Mouse (Mus musculus): ENCODE measurements at regions not wholly inside any gene's neighbourhood (a gene's known extent, or its start where the extent isn't known, plus 50 kb on each side); places are given as distances from the start of the nearest gene placed in this dataset.

DNA sequence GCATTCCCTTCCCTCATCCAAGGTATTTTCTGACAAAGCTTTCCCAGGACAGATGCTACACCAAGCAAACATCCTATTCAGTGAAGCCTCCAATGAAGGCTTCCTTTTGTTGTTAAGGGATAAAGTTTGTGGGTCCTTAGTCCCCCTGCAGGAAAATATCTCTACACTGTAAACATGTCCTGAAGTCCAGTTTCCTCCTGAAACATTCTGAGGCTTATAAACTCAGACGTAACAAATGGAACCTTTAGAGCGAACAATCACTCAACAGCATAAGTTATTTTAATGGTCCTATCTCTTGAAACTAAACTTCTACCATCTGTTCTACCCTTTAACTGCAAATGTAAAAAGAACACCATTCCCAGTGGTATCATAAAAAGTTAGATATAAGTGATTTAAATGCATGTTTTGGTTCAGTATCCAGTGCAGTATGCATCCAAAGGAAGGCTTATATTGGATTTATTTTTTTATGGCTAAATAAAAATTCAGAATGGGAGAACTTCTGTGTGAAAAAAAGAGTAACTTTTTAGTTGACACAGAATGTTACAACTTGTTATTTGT, 115.1 kb upstream of the Tapt1 start:
- H3K4me2 ChIP-seq (ENCODE audit: low read length) = no peak overlapping the region
- no peak overlapping the region for H3K9ac ChIP-seq (ENCODE audit: low read depth, low read length)
- no peaks in the 10 kb centered on the region for H3K36me3 ChIP-seq (ENCODE audit: control insufficient read depth, insufficient read depth, low read length)
- no peaks in the 10 kb centered on the region for H3K9me3 ChIP-seq (ENCODE audit: control insufficient read depth, low read length)
- no peak for ATAC-seq
- H3K4me3 ChIP-seq (ENCODE audit: low read length) = no peak overlapping the region
- no peaks in the 10 kb centered on the region for H3K4me1 ChIP-seq (ENCODE audit: control insufficient read depth, insufficient read depth, low read depth, low read length)
- H3K27ac ChIP-seq (ENCODE audit: low read depth, low read length) = no peak overlapping the region
- H3K27me3 ChIP-seq (replicated peaks; ENCODE audit: control insufficient read depth, insufficient read depth, low read length) = no peaks in the 10 kb centered on the region
- 95% methylated on average over 2 of the region's 2 CpGs for WGBS

DNA sequence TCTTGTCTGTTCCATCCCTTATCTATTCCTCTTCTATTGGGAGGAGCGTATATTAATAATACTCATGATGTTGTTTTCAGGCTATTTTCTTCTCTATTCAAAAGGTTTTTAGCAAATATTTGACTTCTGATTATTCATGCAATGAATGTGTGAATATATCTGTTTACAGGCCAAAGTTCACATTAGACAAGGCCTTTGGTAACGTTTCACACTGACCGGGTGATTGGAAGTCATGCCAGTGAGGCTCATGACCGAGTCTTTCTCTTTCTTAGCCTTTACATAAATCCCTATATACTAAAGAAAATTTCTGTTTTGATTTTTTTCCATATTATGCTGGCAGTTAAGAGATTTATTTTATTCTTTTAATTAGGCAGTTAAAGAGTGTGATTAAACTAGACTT, 112.2 kb upstream of the Tapt1 start:
- Histone ChIP-seq H3K4me2 (ENCODE audit: low read length) (no peak overlapping the region), H3K27ac (ENCODE audit: low read depth, low read length) (no peak overlapping the region), H3K27me3 (replicated peaks; ENCODE audit: control insufficient read depth, insufficient read depth, low read length) (no peaks in the 10 kb centered on the region), H3K4me3 (ENCODE audit: low read length) (no peak overlapping the region), H3K36me3 (ENCODE audit: control insufficient read depth, insufficient read depth, low read length) (no peaks in the 10 kb centered on the region), H3K4me1 (ENCODE audit: control insufficient read depth, insufficient read depth, low read depth, low read length) (no peaks in the 10 kb centered on the region), H3K9me3 (ENCODE audit: control insufficient read depth, low read length) (no peaks in the 10 kb centered on the region), H3K9ac (ENCODE audit: low read depth, low read length) (no peak overlapping the region)
- ATAC-seq = no peak
- WGBS = 93% methylated on average over 4 of the region's 4 CpGs

DNA sequence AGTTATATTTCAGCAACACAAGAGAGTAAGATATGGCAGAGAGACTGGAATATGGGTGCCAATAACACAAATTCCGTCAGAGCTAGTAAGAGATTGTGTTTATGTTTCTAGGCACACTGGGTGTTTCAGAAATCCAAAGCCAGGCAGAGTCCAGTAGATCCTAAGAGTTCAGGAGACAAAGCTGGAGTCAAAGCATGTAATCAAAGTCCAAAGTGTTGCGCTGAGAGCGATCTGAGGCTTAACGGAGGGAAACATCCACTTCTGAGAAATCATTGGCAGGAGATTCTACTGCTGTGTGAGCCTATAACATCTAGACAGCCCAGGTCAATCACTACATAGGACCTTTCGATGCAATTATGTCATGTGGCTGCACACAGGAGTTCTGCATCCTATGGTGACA, 109.3 kb upstream of the Tapt1 start:
- no peak overlapping the region for H3K9ac ChIP-seq (ENCODE audit: low read depth, low read length)
- no peak overlapping the region for H3K4me2 ChIP-seq (ENCODE audit: low read length)
- no peak overlapping the region for H3K27ac ChIP-seq (ENCODE audit: low read depth, low read length)
- no peak overlapping the region for H3K4me3 ChIP-seq (ENCODE audit: low read length)
- no peak for ATAC-seq
- H3K36me3 ChIP-seq (ENCODE audit: control insufficient read depth, insufficient read depth, low read length) = no peaks in the 10 kb centered on the region
- H3K27me3 ChIP-seq (replicated peaks; ENCODE audit: control insufficient read depth, insufficient read depth, low read length) = no peaks in the 10 kb centered on the region
- 88% methylated on average over 5 of the region's 5 CpGs for WGBS
- H3K4me1 ChIP-seq (ENCODE audit: control insufficient read depth, insufficient read depth, low read depth, low read length) = no peaks in the 10 kb centered on the region
- H3K9me3 ChIP-seq (ENCODE audit: control insufficient read depth, low read length) = no peaks in the 10 kb centered on the region

DNA sequence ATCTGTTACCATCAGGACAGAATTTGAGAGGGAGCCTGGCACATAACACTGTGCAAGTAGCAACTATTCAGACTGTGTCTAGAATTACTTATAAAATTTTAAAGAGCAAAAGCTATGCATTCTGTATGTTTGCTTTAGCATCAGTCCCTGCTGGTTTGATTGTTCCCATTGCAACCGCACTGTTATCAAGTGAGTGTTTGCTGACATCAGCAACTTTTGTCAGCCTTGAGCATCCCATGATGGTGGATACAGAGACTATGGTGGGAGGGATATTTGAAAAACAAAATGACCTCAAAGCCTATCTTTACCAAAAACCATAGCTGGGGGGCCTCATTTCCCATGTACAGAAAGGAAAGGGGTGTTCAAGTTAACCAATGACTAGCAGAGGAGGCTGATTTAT, 93.2 kb upstream of the Tapt1 start:
- Histone ChIP-seq H3K27ac (ENCODE audit: low read depth, low read length) (no peak overlapping the region), H3K9ac (ENCODE audit: low read depth, low read length) (no peak overlapping the region), H3K27me3 (replicated peaks; ENCODE audit: control insufficient read depth, insufficient read depth, low read length) (no peaks in the 10 kb centered on the region), H3K4me3 (ENCODE audit: low read length) (no peak overlapping the region), H3K4me1 (ENCODE audit: control insufficient read depth, insufficient read depth, low read depth, low read length) (no peaks in the 10 kb centered on the region), H3K4me2 (ENCODE audit: low read length) (no peak overlapping the region), H3K36me3 (ENCODE audit: control insufficient read depth, insufficient read depth, low read length) (no peaks in the 10 kb centered on the region), H3K9me3 (ENCODE audit: control insufficient read depth, low read length) (no peaks in the 10 kb centered on the region)
- whole genome bisulfite sequencing = 85% methylated on average over 1 of the region's 1 CpGs
- no peak for ATAC-seq

DNA sequence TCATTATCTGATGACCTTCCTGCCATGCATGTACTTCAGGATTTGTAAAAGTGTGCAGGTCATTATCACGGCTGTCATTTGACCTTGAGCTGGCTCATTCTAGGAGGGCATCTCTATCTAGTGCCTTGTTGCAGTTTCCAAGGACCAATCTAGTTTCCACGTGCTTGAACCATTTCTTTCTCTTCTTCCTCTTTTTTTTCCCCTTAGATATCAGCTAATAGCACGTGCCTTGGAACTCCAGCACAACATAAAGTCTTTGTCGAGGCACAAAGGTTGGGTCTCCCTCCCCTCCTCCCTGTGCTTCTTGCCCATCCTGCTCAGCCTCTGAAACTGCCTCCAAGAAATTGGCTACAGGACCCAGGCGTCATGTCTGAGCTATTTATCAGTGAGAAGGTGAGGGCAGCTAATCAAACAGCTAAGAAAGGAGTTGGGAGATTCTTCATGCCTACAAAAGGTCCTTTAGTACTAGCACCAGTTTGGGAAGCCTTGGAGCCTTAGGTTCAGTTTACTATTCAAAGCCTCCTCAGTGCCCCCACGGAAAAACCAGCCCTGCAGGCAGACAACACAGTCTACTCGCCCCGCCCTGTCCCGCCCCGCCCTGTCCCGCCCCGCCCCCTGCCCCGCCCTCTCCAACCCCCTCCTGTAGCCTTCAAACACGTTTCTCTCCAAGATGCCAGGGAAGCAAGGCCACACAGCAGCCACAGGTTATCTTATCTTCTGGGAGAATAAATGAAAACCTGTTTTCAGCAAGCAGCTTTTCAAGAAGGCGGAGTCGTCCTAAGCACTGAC, 80.5 kb upstream of the Tapt1 start:
- Histone ChIP-seq H3K36me3 (ENCODE audit: control insufficient read depth, insufficient read depth, low read length) (no peaks in the 10 kb centered on the region), H3K4me2 (ENCODE audit: low read length) (no peak overlapping the region), H3K27me3 (replicated peaks; ENCODE audit: control insufficient read depth, insufficient read depth, low read length) (no peaks in the 10 kb centered on the region), H3K9me3 (ENCODE audit: control insufficient read depth, low read length) (no peaks in the 10 kb centered on the region), H3K9ac (ENCODE audit: low read depth, low read length) (no peak overlapping the region), H3K27ac (ENCODE audit: low read depth, low read length) (no peak overlapping the region), H3K4me3 (ENCODE audit: low read length) (no peak overlapping the region), H3K4me1 (ENCODE audit: control insufficient read depth, insufficient read depth, low read depth, low read length) (no peaks in the 10 kb centered on the region)
- 20% methylated on average over 16 of the region's 16 CpGs for WGBS
- no peak for ATAC-seq

DNA sequence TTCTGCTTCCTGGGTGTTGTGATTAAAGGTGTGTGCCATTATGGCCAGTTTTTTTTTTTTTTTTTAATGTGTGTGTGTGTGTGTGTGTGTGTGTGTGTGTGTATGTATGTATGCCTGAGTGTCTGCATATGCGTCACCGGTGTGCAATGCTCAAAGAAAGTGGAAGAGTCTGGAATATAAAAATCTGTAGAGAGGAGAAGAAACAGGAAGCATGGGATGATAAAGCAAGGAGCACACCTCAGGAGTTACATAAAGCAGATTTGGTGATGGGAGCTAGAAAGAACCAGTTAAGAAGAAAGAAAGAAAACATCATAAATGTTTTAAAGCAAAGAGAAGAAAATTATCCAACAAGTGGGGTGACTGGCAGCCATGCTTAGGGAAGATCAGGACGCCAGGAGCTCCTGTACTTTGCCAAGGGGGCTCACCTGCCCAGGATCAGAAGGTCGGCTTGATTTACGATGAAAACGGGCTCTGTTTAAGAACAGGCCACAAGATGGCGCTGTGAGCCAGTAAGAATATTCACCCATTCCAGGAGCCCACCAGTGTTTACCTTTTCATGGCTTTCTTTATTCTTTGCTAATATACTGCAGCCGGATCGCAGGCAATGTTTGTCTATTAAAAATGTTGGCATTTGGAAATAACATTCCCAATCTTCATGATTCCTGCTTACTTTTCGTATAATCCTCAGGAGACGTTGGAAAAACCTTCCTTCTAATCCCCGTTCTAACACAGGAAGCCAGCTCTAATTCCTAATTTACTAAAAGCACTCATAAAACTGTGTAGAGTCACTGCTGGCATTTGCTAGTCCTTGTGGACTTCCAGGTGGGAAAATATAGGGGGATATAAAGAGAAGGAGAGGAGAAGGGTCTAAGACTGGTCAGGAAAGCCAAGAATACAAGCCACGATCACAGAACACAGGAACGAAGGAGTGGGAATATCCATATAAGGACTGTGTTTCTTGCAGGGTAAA, 77.7 kb upstream of the Tapt1 start:
- H3K27ac ChIP-seq (ENCODE audit: low read depth, low read length) = no peak overlapping the region
- 31% methylated on average over 14 of the region's 14 CpGs for WGBS
- peak; percentile 86 for ATAC-seq

DNA sequence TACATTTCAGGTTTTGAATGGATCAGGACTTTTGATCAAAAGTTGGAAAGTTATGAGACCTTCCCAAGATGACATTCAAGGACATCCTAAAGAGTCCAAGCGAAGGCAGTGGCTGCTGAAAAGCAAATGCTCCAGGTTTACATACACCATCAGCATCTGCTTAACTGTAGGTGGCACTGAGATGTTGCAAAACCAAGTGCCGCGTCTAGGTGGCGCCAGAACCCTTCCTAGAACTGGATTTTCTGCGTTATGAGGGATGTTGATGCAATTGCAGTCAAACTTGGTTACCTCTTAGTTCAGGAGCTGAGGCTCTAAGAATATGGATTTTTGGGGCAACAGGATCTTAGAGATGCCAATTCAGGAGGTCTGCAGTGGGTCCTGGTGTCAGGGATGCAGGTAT, 58.0 kb upstream of the Tapt1 start:
- H3K9me3 ChIP-seq (ENCODE audit: control insufficient read depth, low read length) = no peaks in the 10 kb centered on the region
- H3K4me3 ChIP-seq (ENCODE audit: low read length) = no peak overlapping the region
- no peak overlapping the region for H3K9ac ChIP-seq (ENCODE audit: low read depth, low read length)
- WGBS = 10% methylated on average over 5 of the region's 5 CpGs
- no peaks in the 10 kb centered on the region for H3K27me3 ChIP-seq (replicated peaks; ENCODE audit: control insufficient read depth, insufficient read depth, low read length)
- H3K36me3 ChIP-seq (ENCODE audit: control insufficient read depth, insufficient read depth, low read length) = no peaks in the 10 kb centered on the region
- H3K4me1 ChIP-seq (ENCODE audit: control insufficient read depth, insufficient read depth, low read depth, low read length) = no peaks in the 10 kb centered on the region
- no peak overlapping the region for H3K4me2 ChIP-seq (ENCODE audit: low read length)
- H3K27ac ChIP-seq (ENCODE audit: low read depth, low read length) = no peak overlapping the region
- peak; percentile 73; the same call in 1 of the 2 replicates for ATAC-seq

More for the DNA sequence above, 77.7 kb upstream of the Tapt1 start:
- Histone ChIP-seq H3K9me3 (ENCODE audit: control insufficient read depth, low read length) (no peaks in the 10 kb centered on the region), H3K4me3 (ENCODE audit: low read length) (no peak overlapping the region), H3K9ac (ENCODE audit: low read depth, low read length) (no peak overlapping the region), H3K36me3 (ENCODE audit: control insufficient read depth, insufficient read depth, low read length) (no peaks in the 10 kb centered on the region), H3K27me3 (replicated peaks; ENCODE audit: control insufficient read depth, insufficient read depth, low read length) (no peaks in the 10 kb centered on the region), H3K4me2 (ENCODE audit: low read length) (peak overlapping the region; percentile 33), H3K4me1 (ENCODE audit: control insufficient read depth, insufficient read depth, low read depth, low read length) (no peaks in the 10 kb centered on the region)

All from hindbrain, embryonic 16.5 days (tissue).